Mouse (Mus musculus) embryonic fibroblast, embryonic 13.5 days (primary cell): Measurements from ENCODE around the gene Pdcd6ip.

ENCODE experiments used
- CTCF ChIP-seq: IDR thresholded peaks from 2 replicates; pipeline ENCODE4 v1.5.1; 2011; ENCODE audit warnings: mild to moderate bottlenecking, control low read depth, low read length, moderate library complexity, borderline replicate concordance; ENCODE audit not compliant: insufficient read depth
- POLR2A ChIP-seq: IDR thresholded peaks from 2 replicates; pipeline ENCODE4 v1.6.1; 2011; ENCODE audit warnings: low read depth, mild to moderate bottlenecking, control low read depth, low read length, moderate library complexity

- TF ChIP-seq POLR2A (no peak), CTCF (no peak)
Observed at GRCm38 (mm10) chr9:113706841-113707240, 1.2 kb downstream of the Pdcd6ip start.
